Mouse (Mus musculus) stomach, embryonic 15.5 days (tissue): ENCODE data around the gene Ncoa3. TPM values are rescaled to one million over a fixed set of nuclear protein-coding genes. Genes with fewer than 3 reads are reported as not detected.

ENCODE experiments used
- ATAC-seq: fragments of 200-750 bp; cut with Nextera tagmentation; 2 replicates; pipeline ENCODE4 v1.8.0; 2017; ENCODE audit warnings: low read depth, moderate number of reproducible peaks, moderate TSS enrichment; ENCODE audit not compliant: insufficient read depth, low FRiP score
- H3K27ac ChIP-seq: fragments of 300-500 bp; sonication (generic); 2 replicates; pipeline ENCODE4 v1.5.1; 2015; ENCODE audit warnings: mild to moderate bottlenecking, inconsistent platforms
- H3K27me3 ChIP-seq: fragments of 300-500 bp; sonication (generic); replicated peaks from 2 replicates; pipeline ENCODE4 v1.6.1; 2015; ENCODE audit warnings: inconsistent platforms
- H3K36me3 ChIP-seq: fragments of 300-500 bp; sonication (generic); 2 replicates; pipeline ENCODE4 v1.6.1; 2015; ENCODE audit warnings: inconsistent platforms
- H3K4me1 ChIP-seq: fragments of 300-500 bp; sonication (generic); 2 replicates; pipeline ENCODE4 v1.6.1; 2015; ENCODE audit warnings: inconsistent platforms
- H3K4me2 ChIP-seq: fragments of 300-500 bp; sonication (generic); 2 replicates; pipeline ENCODE4 v1.6.1; 2015; ENCODE audit warnings: mild to moderate bottlenecking, inconsistent platforms
- H3K4me3 ChIP-seq: fragments of 300-500 bp; sonication (generic); replicated peaks from 2 replicates; pipeline ENCODE4 v1.5.1; 2015; ENCODE audit warnings: inconsistent platforms
- H3K9ac ChIP-seq: fragments of 300-500 bp; sonication (generic); 2 replicates; pipeline ENCODE4 v1.6.1; 2015; ENCODE audit warnings: inconsistent platforms
- H3K9me3 ChIP-seq: fragments of 300-500 bp; sonication (generic); 2 replicates; pipeline ENCODE4 v1.6.1; 2016; ENCODE audit warnings: inconsistent platforms
- WGBS: fragments of 180-500 bp; shearing (Covaris S2); methylation state at CpG from one replicate; pipeline ENCODE4 v1.1.7; 2015; 5-methylcytosine and 5-hydroxymethylcytosine counted together
- polyA plus RNA-seq: library from polyadenylated mRNA; unstranded; fragments of >200 nt; fragmentation: Nextera tagmentation; extraction: Ambion mirVana; gene quantifications from 2 replicates; pipeline ENCODE4 v1.2.1, GENCODE M21; 2015

The Ncoa3 gene
- polyA plus RNA-seq, 1 experiment from 2014 or later: 12.9 TPM

- no peak overlapping the region for H3K27ac ChIP-seq
- peaks cover 29% of the 10 kb centered on the region for H3K4me1 ChIP-seq
- H3K4me3 ChIP-seq: no peak overlapping the region
- no peaks in the 10 kb centered on the region for H3K9me3 ChIP-seq
- no peak for ATAC-seq
- WGBS: 82% methylated on average over 8 of the region's 8 CpGs
- H3K27me3 ChIP-seq: no peaks in the 10 kb centered on the region
- no peak overlapping the region for H3K9ac ChIP-seq
- no peak overlapping the region for H3K4me2 ChIP-seq
- H3K36me3 ChIP-seq: no peaks in the 10 kb centered on the region
These were observed 3.3 kb downstream of the Ncoa3 start for GRCm38 (mm10) chr2:165995711-165996110.

GRCm38 (mm10) chr2:165996130-165996529 is 3.7 kb downstream of the Ncoa3 start:
- no peaks in the 10 kb centered on the region for H3K36me3 ChIP-seq
- no peaks in the 10 kb centered on the region for H3K27me3 ChIP-seq
- H3K27ac ChIP-seq: no peak overlapping the region
- no peak overlapping the region for H3K4me3 ChIP-seq
- no peak for ATAC-seq
- no peaks in the 10 kb centered on the region for H3K9me3 ChIP-seq
- no peak overlapping the region for H3K9ac ChIP-seq
- peaks cover 33% of the 10 kb centered on the region for H3K4me1 ChIP-seq
- 77% methylated on average over 4 of the region's 4 CpGs for WGBS
- H3K4me2 ChIP-seq: no peak overlapping the region

- no peak overlapping the region for H3K4me2 ChIP-seq
- no peaks in the 10 kb centered on the region for H3K36me3 ChIP-seq
- H3K4me3 ChIP-seq: no peak overlapping the region
- H3K9ac ChIP-seq: no peak overlapping the region
- peak overlapping the region; percentile 31; the same call in 1 of the 2 replicates for H3K27ac ChIP-seq
- 86% methylated on average over 8 of the region's 8 CpGs for WGBS
- no peak for ATAC-seq
- H3K4me1 ChIP-seq: peaks cover 33% of the 10 kb centered on the region
- H3K9me3 ChIP-seq: no peaks in the 10 kb centered on the region
- H3K27me3 ChIP-seq: no peaks in the 10 kb centered on the region
These were observed 5.0 kb downstream of the Ncoa3 start for GRCm38 (mm10) chr2:165997256-165997967.

DNA sequence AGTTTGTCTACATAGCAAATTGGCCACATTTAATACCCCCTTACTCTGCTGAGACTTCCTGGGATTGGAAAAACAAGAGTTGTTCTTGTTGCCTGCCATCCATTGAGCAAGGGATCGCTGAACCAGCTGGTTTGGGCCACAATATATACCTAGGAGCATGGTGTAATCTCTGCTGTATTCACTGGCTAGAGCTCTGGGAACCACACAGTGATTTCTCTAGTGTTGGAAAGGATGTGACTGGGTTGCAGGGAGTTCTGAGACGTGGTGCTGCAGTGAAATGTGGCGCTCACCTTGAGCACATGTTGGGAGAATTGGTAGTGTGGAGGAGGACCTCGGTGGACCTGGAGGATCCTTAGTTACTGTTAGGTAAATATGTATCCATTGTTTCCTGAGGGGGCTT is 6.5 kb downstream of the Ncoa3 start:
- Histone ChIP-seq H3K27ac (no peak overlapping the region), H3K4me3 (no peak overlapping the region), H3K9me3 (no peaks in the 10 kb centered on the region), H3K4me1 (peaks cover 30% of the 10 kb centered on the region), H3K9ac (no peak overlapping the region), H3K36me3 (no peaks in the 10 kb centered on the region), H3K27me3 (no peaks in the 10 kb centered on the region), H3K4me2 (no peak overlapping the region)
- WGBS: 33% methylated on average over 4 of the region's 4 CpGs
- no peak for ATAC-seq

GRCm38 (mm10) chr2:165999790-166000189 is 7.4 kb downstream of the Ncoa3 start:
- Histone ChIP-seq H3K4me1 (peaks cover 25% of the 10 kb centered on the region), H3K9ac (no peak overlapping the region), H3K4me2 (no peak overlapping the region; the same call in 1 of the 2 replicates), H3K4me3 (no peak overlapping the region), H3K36me3 (no peaks in the 10 kb centered on the region), H3K9me3 (no peaks in the 10 kb centered on the region), H3K27me3 (no peaks in the 10 kb centered on the region), H3K27ac (peak overlapping the region; percentile 27; the same call in 1 of the 2 replicates)
- ATAC-seq: no peak
- WGBS: 14% methylated on average over 5 of the region's 5 CpGs

- peaks cover 25% of the 10 kb centered on the region for H3K4me1 ChIP-seq
- no peaks in the 10 kb centered on the region for H3K36me3 ChIP-seq
- no peak overlapping the region for H3K9ac ChIP-seq
- H3K27me3 ChIP-seq: no peaks in the 10 kb centered on the region
- no peak overlapping the region; the same call in 1 of the 2 replicates for H3K4me2 ChIP-seq
- H3K9me3 ChIP-seq: no peaks in the 10 kb centered on the region
- ATAC-seq: no peak
- peak overlapping the region; percentile 27; the same call in 1 of the 2 replicates for H3K27ac ChIP-seq
- 24% methylated on average over 5 of the region's 5 CpGs for WGBS
- no peak overlapping the region for H3K4me3 ChIP-seq
These were observed 7.8 kb downstream of the Ncoa3 start for GRCm38 (mm10) chr2:166000242-166000641.

DNA sequence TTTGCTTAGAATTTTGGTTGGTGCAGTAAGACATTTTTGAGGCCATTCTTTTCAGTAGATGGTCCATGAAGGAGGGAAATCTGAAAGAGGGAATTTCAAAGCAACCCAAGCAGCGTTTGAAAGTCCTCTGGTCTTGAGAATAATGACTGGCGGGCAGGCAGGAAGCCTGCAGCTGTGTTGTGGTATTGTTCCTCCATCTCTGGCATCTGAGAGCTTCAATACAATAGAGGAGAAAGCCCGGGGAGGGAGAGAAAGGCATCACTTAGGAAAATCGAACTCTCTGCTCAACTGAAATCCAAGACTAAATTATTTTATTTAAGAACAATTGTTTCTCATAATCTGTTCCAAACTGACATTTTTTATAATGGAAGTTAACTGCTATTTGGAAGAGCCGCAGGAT is 8.3 kb downstream of the Ncoa3 start:
- WGBS: 36% methylated on average over 5 of the region's 5 CpGs
- peak overlapping the region; percentile 57; the same call in 1 of the 2 replicates for H3K27ac ChIP-seq
- no peak for ATAC-seq
- no peak overlapping the region for H3K4me3 ChIP-seq
- peaks cover 25% of the 10 kb centered on the region for H3K4me1 ChIP-seq
- no peaks in the 10 kb centered on the region for H3K36me3 ChIP-seq
- H3K4me2 ChIP-seq: no peak overlapping the region
- no peak overlapping the region for H3K9ac ChIP-seq
- no peaks in the 10 kb centered on the region for H3K27me3 ChIP-seq
- no peaks in the 10 kb centered on the region for H3K9me3 ChIP-seq

DNA sequence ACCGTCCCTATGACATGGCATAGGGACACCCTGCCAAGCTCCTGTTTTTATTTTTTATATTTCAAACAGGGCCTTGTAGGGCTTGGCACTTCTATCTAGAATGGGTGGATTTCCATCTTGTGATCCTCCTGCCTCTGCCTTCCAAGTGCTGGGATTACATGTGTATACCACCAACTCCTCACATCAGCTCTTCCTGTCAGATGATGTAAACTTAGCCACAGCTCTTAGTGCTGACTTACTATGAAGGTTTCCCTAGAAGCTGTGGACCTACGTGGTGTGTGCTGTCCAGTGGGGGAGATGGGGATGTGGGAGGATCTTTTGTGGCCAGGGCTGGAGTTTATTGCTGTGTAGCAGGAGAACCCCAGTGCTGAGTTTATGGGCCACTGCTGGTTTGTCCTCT is 8.9 kb downstream of the Ncoa3 start:
- ATAC-seq: no peak
- no peaks in the 10 kb centered on the region for H3K27me3 ChIP-seq
- H3K9ac ChIP-seq: no peak overlapping the region
- H3K4me1 ChIP-seq: peaks cover 25% of the 10 kb centered on the region
- H3K4me3 ChIP-seq: no peak overlapping the region
- no peaks in the 10 kb centered on the region for H3K9me3 ChIP-seq
- H3K4me2 ChIP-seq: no peak overlapping the region
- 64% methylated on average over 2 of the region's 2 CpGs for WGBS
- no peaks in the 10 kb centered on the region for H3K36me3 ChIP-seq
- no peak overlapping the region for H3K27ac ChIP-seq

- peaks cover 22% of the 10 kb centered on the region for H3K4me1 ChIP-seq
- no peak overlapping the region for H3K4me3 ChIP-seq
- H3K9ac ChIP-seq: no peak overlapping the region
- H3K9me3 ChIP-seq: no peaks in the 10 kb centered on the region
- H3K4me2 ChIP-seq: no peak overlapping the region
- H3K27me3 ChIP-seq: no peaks in the 10 kb centered on the region
- 51% methylated on average over 2 of the region's 2 CpGs for WGBS
- no peak overlapping the region for H3K27ac ChIP-seq
- H3K36me3 ChIP-seq: no peaks in the 10 kb centered on the region
- no peak for ATAC-seq
These were observed 9.3 kb downstream of the Ncoa3 start for GRCm38 (mm10) chr2:166001768-166002167.

GRCm38 (mm10) chr2:166002429-166002828 is 10.0 kb downstream of the Ncoa3 start:
- H3K4me3 ChIP-seq: no peak overlapping the region
- H3K27ac ChIP-seq: no peak overlapping the region
- no peak for ATAC-seq
- H3K9ac ChIP-seq: no peak overlapping the region
- peaks cover 20% of the 10 kb centered on the region for H3K4me1 ChIP-seq
- WGBS: 57% methylated on average over 4 of the region's 4 CpGs
- H3K4me2 ChIP-seq: no peak overlapping the region
- H3K9me3 ChIP-seq: no peaks in the 10 kb centered on the region
- H3K36me3 ChIP-seq: no peaks in the 10 kb centered on the region
- no peaks in the 10 kb centered on the region for H3K27me3 ChIP-seq

DNA sequence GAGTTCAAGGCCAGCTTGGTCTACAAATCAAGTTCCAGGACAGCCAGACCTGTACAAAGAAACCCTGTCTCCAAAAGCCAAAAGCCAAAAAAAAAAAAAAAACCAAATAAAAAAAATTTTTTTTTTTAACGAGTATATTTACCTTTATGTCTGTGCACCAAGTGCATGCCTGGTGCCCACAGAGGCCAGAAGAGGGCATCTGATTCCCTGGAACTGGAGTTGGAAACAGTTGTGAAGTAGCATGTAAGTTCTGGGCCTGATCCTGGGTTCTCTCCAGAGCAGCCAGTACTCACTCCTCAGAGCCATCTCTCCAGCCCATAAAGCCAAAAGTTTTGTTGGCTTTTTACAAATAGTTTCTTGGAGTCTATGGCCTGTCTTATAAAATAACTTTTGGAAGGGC is 10.6 kb downstream of the Ncoa3 start:
- WGBS: 48% methylated on average over 1 of the region's 1 CpGs

DNA sequence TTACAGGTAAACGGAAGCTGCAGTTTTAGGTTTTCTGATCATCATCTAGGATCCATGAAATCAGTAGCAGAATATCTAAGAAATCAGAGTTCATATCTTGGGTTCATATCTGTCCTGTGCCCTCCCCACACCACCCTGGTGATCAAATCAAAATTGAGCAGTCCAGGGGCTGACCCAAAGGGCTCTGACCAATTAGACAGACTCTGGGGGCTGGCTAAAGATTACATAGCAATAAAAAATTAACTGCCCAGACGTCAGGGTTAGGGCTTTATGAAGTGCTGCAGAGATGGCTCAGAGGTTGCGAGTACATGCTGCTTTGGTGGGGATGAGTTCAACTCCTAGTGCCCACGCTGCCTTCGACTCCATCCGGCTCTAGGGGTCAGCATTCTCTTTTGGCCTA is 14.6 kb downstream of the Ncoa3 start:
- H3K4me1 ChIP-seq: peaks cover 22% of the 10 kb centered on the region

More for the DNA sequence above, 10.6 kb downstream of the Ncoa3 start:
- Histone ChIP-seq H3K27me3 (no peaks in the 10 kb centered on the region), H3K27ac (no peak overlapping the region), H3K36me3 (no peaks in the 10 kb centered on the region), H3K9ac (no peak overlapping the region), H3K4me2 (no peak overlapping the region), H3K4me1 (peaks cover 20% of the 10 kb centered on the region), H3K9me3 (no peaks in the 10 kb centered on the region), H3K4me3 (no peak overlapping the region)
- ATAC-seq: no peak

More for the DNA sequence above, 14.6 kb downstream of the Ncoa3 start:
- H3K36me3 ChIP-seq: no peaks in the 10 kb centered on the region
- no peak overlapping the region for H3K27ac ChIP-seq
- H3K4me2 ChIP-seq: no peak overlapping the region
- no peaks in the 10 kb centered on the region for H3K27me3 ChIP-seq
- ATAC-seq: no peak
- H3K4me3 ChIP-seq: no peak overlapping the region
- no peaks in the 10 kb centered on the region for H3K9me3 ChIP-seq
- no peak overlapping the region for H3K9ac ChIP-seq
- WGBS: 81% methylated on average over 6 of the region's 6 CpGs
